Mouse (Mus musculus) thymus, postnatal 25 days (tissue): ENCODE results near the gene Celf2.

Source experiments
- DNase-seq: peaks from one replicate; pipeline ENCODE4 v3.0.0; 2022

Celf2 gene

GRCm38 (mm10) chr2:7260186-7260585, 249.2 kb downstream of the Celf2 start:
- DNase-seq, result no peak

GRCm38 (mm10) chr2:7259616-7260015, 249.7 kb downstream of the Celf2 start:
- no peak for DNase-seq

- no peak for DNase-seq
Measured at GRCm38 (mm10) chr2:7256023-7256422, 253.3 kb downstream of the Celf2 start.

GRCm38 (mm10) chr2:7255386-7255785, 254.0 kb downstream of the Celf2 start:
- no peak for DNase-seq

GRCm38 (mm10) chr2:7250314-7250713, 259.0 kb downstream of the Celf2 start:
- DNase-seq, result no peak

- DNase-seq, result no peak
Measured at GRCm38 (mm10) chr2:7249002-7249401, 260.4 kb downstream of the Celf2 start.

- no peak for DNase-seq
Measured at GRCm38 (mm10) chr2:7245958-7246774, 263.2 kb downstream of the Celf2 start.

GRCm38 (mm10) chr2:7242139-7242538, 267.2 kb downstream of the Celf2 start:
- no peak for DNase-seq

GRCm38 (mm10) chr2:7241523-7241941, 267.8 kb downstream of the Celf2 start:
- no peak for DNase-seq

- DNase-seq, result no peak
Measured at GRCm38 (mm10) chr2:7237283-7237682, 272.1 kb downstream of the Celf2 start.

GRCm38 (mm10) chr2:7236452-7236851, 272.9 kb downstream of the Celf2 start:
- DNase-seq, result no peak

GRCm38 (mm10) chr2:7235059-7235741, 274.2 kb downstream of the Celf2 start:
- no peak for DNase-seq

- no peak for DNase-seq
Measured at GRCm38 (mm10) chr2:7234587-7234986, 274.8 kb downstream of the Celf2 start.

GRCm38 (mm10) chr2:7233411-7233810, 276.0 kb downstream of the Celf2 start:
- no peak for DNase-seq

- DNase-seq, result no peak
Measured at GRCm38 (mm10) chr2:7226785-7227184, 282.6 kb downstream of the Celf2 start.

GRCm38 (mm10) chr2:7224346-7225071, 284.9 kb downstream of the Celf2 start:
- no peak for DNase-seq

- no peak for DNase-seq
Measured at GRCm38 (mm10) chr2:7223538-7223937, 285.8 kb downstream of the Celf2 start.

GRCm38 (mm10) chr2:7222886-7223285, 286.5 kb downstream of the Celf2 start:
- DNase-seq, result no peak

GRCm38 (mm10) chr2:7221856-7222255, 287.5 kb downstream of the Celf2 start:
- no peak for DNase-seq

- DNase-seq, result no peak
Measured at GRCm38 (mm10) chr2:7218101-7218500, 291.3 kb downstream of the Celf2 start.

- no peak for DNase-seq
Measured at GRCm38 (mm10) chr2:7207691-7208504, 301.5 kb downstream of the Celf2 start.

- no peak for DNase-seq
Measured at GRCm38 (mm10) chr2:7193413-7193812, 315.9 kb downstream of the Celf2 start.

- DNase-seq, result no peak
Measured at GRCm38 (mm10) chr2:7179186-7179585, 330.2 kb downstream of the Celf2 start.
